Mouse (Mus musculus): ENCODE data around the gene Snx11. TPM values are rescaled to one million over a fixed set of nuclear protein-coding genes. Genes with fewer than 3 reads are reported as not detected.
"Not testable (repeated sequence)": the region's sequence is repeated elsewhere in the genome, so short reads cannot be mapped to it uniquely, and the experiment has no call there.

Gene Snx11
- polyA plus RNA-seq (2015; fragmentation: Nextera tagmentation; extraction: Ambion mirVana): 16.0 and 18.6 TPM in 2 replicates

- peak; percentile 95 for DNase-seq (ENCODE audit: low spot score)
Observed at GRCm38 (mm10) chr11:96776968-96777962, at the start of gene Snx11. Gene Snx11 (minus strand): TSS chr11:96777559.

DNA sequence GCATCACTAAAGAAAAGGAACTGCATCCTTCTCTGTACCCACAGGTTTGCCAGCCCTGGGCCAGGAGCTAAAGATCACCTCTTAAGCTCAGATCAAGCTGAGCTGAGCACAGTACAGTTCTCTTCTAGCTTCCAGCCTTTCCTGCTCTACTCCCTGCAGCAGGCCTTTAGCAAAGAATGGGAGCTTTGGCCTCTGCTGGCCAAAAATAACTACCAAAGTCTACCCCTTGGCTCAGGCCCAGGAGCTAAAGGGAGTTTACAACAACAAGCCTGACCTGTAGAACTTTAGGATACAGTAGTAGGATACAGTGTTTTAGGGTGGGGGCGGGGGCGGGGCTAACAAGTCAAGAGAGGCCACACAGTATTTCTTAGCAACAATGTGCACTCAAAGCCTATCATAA, 49.1 kb upstream of the Snx11 start:
- DNase-seq (ENCODE audit: low spot score): no peak

DNA sequence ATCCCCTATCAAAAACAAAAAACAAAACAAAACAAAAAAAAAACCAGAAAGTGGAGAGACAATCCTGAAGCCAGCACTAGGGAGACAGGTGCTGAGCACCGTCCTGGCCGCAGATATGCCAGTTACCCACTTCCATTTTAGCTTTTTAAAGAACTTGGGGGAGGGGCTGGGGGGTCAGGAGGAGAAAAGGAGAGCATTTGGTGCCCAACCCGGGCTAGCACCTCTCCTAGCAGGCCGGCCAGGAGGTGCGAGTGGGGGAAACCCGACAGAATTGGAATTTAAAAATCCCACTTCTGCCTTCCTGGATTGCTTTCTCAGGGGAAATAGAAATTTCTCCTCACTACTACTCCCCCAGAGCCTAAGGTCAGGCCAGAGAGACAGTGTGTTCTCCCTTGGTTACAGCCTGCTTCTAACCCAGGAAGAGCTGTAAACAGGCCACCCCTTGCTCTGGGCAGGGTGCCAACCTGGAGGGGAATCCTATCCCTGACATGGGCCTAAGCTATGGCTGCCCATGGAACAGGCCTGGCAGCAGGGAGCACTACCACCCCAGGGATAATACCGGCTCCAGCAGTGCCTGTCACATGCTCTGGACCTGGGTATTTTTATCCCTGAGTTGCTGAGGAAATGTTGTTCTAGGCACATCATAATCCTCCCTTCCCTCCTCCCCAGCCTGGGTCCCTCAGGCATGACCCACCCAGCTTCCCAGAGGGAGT, 47.6 kb upstream of the Snx11 start:
- no peak for DNase-seq (ENCODE audit: low spot score)

GRCm38 (mm10) chr11:96823880-96824782, 46.8 kb upstream of the Snx11 start:
- DNase-seq (ENCODE audit: low spot score): peak; percentile 95

DNA sequence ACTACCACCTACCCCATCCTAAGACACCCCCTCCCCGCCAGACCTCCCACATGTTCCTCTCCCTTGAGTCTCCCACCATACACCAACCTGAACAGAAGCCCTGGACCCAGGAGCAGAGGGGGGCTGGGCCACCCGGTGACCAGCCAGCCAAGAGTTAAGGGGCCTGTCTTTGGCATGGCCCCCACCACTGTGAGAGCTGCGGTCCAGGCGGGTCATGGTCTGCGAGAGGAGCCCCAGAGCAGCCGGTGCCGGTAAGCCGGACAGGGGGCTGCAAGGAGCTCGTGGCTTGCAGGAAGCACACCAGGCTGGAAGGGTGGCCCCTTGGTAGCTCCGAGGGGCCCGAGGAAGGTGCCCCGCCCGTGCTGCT, 46.1 kb upstream of the Snx11 start:
- no peak for DNase-seq (ENCODE audit: low spot score)

GRCm38 (mm10) chr11:96822675-96823470, 45.5 kb upstream of the Snx11 start:
- no peak for DNase-seq (ENCODE audit: low spot score)

DNA sequence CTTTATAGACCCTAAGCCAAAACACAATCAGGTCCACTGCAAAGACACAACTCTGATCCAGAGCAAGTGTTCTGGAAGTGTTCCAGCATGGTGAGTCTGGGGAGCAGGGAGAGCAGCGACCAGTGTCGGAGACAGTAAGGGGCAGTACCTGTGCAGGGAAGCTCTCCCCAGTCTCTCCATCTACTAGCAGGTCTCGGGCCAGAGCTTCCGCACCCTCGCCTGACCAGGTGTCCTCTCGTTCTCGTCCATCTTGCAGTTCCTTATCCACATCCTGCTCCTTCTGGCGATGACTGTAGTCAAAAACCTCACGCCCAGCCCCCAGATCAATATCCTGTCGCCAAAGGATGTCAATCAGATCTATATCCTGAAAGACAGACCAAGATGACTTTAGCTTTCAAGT, 44.6 kb upstream of the Snx11 start:
- DNase-seq (ENCODE audit: low spot score): no peak

DNA sequence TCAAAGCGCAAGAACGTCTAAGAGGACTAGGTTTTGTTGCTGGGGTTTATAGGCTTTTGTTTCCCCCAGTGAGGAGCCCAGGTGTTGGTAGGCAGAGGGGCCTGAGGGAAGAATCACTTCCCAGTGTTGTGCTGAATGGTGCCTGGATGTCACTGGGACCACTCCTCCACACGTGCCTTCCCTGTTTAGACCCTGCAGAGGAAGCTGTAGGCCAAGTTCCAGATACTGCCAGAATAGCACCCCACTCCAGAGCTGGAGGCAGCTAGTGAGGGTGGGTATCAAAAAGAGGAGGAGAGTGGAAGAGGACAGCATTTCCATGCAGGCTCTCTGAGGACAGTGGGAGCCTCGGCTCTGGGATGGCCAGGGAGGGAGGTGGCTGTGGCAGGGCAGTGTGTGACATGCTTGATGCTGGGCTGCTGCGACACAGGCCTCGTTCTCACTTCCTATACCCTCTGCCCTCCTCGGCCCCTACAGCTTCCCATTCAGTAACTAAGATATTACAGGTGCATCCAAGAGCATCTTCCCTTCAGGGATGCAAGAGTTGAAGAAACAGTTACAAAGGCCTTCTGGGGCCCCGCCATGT, 40.9 kb upstream of the Snx11 start:
- DNase-seq (ENCODE audit: low spot score): no peak

DNA sequence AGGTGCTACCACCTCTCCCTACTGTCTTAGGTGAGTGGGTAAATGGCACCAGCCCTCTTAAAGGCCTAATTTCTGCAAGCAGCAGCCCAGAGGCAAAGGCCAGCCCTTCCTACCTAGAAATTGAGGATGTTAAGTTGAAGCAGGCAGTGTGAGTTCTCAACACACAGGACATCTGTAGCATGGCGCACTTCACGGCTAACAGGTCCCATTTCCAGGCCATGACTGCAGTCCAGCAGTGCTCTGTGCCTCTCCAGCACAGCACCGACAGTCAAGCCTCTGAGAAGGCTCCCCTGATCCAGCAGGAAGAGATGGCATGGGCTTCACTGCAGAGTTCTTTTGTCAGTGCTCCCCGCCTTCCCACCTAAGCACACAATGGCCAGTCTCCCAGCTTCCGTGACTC, 39.6 kb upstream of the Snx11 start:
- DNase-seq (ENCODE audit: low spot score): no peak

GRCm38 (mm10) chr11:96816494-96816893, 39.1 kb upstream of the Snx11 start:
- DNase-seq (ENCODE audit: low spot score): no peak

DNA sequence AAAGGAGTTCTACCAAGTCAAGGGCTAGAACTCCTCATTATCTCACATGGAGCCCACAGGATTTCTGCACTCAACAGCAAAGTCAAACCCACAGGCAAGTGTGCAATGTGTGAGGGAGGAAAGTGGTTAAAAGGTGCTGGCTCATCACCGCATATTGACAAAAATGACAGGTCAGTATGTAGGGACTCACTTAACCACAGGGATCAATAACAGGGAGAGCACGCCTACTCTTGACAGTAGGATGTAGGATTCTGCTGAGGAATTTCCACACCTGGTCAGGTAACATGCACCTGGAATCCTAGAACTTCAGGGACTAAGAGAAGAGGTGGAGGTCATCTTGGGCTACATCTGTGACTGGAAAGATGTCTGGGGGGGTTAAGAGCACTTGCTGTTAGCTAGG, 38.5 kb upstream of the Snx11 start:
- DNase-seq (ENCODE audit: low spot score): no peak

DNA sequence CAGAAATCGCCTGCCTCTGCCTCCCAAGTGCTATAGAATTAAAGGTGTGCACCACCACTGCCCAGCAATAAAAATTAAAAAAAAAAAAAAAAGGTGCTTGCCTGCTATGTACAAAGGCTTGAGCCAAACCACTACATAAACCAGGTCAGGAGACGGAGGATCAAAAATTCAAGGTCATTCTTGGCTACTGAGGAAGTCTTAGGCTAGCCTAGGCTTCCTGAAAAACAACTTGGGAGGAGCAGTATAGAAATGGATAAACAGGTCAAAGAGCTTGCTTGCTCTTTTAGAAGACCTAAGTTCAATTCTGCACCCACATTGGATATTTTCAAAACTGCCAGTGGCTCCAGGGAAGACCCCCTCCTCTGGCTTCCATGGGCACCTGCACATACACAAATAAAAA, 37.1 kb upstream of the Snx11 start:
- DNase-seq (ENCODE audit: low spot score): no peak

GRCm38 (mm10) chr11:96813920-96814319, 36.6 kb upstream of the Snx11 start:
- no peak for DNase-seq (ENCODE audit: low spot score)

DNA sequence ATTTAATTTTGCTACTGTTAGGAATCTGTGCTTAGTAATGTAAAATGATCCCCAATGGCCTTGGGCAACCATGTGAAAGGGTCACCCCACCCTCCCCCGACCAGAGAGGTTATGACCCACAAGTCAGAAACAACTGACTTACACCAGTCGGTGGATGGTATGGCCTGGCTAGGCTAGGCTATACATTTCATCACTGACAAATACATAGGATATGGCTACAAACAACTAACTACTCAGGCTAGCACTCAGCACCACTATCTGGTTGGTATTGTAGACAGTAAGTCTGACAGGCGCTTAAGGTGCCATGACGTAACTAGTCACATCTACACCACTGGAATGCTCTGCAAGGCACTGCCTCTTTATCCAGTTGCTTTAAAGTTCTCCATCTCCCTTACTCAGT, 36.1 kb upstream of the Snx11 start:
- no peak for DNase-seq (ENCODE audit: low spot score)

DNA sequence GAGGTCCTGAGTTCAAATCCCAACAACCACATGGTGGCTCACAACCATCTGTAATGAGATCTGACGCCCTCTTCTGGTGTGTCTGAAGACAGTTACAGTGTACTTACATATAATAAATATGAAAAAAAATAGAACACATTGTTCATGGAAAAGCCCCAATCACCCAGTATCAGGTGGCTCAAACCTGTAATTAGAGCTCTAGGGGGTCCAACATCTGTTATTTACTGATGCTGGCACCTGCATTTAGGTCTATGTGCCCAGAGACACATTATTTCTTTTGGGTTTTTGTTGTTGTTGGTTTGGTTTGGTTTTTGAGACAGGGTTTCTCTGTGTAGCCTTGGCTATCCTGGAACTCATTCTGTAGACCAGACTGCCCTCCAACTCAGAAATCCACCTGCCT, 33.8 kb upstream of the Snx11 start:
- DNase-seq (ENCODE audit: low spot score): not testable (repeated sequence)

DNA sequence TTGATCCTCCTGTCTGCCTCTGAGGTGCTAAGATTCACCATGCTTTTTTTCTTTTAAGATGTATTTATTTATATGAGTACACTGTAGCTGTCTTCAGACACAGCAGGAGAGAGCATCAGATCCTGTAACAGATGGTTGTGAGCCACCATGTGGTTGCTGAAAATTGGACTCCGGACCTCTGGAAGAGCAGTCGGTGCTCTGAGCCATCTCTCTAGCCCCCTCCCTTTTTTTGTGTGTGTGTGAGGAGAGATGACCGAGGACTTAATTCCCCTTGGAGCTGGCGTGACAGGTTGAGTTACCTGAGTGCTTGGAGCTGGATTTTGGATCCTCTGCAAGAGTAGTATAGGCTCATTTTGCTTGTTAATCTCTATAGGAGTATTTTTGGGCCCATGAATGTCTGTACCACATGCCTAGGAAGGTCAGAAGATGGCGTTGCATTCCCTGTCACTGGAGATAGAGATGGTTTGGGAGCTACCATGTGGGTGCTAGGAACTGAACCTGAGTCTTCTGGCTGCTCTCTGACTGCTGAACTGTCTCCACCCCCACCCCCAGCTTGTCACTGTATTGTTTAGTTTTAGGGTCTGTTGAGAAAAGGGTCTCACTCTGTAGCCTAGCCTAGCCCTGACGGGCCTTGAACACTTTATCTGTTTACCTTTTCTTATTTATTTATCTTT, 32.3 kb upstream of the Snx11 start:
- no peak for DNase-seq (ENCODE audit: low spot score)

DNA sequence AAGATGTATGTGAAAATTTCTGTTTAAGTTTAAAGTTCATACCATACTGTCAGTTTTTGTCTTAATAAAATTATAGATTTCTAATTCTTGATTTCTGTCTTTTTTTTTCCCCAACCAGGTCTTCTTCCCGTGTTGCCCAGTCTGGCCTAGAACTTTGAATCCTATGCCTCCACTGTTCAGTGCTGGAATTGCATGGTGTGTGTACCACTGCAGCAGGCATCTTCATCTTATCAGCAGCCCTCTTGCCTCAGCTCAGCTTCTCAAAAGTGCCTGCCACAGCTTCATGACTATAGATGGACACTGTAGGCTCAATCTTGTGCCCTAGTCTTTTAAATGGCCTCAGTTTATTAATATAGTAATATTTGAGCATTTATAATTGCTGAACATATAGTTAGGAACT, 30.7 kb upstream of the Snx11 start:
- DNase-seq (ENCODE audit: low spot score): no peak

GRCm38 (mm10) chr11:96805606-96806005, 28.2 kb upstream of the Snx11 start:
- no peak for DNase-seq (ENCODE audit: low spot score)

GRCm38 (mm10) chr11:96799511-96799910, 22.2 kb upstream of the Snx11 start:
- no peak for DNase-seq (ENCODE audit: low spot score)

DNA sequence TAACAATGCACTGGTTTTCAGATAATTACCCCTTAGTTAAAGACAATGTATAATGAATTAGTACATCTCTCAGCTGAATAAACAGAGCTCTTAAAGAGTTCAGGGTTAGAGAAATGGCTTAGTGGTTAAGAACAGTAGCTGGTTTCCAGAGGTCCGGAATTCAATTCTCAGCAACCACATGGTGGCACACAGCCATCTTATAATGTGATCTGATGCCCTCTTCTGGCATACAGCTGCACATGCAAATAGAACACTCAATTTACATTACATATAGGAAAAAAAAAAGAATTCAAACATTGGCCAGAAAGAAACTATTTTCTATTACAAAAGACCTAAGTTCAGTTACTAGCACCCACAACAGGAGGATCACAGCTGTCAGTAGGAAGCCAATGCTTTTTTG, 19.2 kb upstream of the Snx11 start:
- DNase-seq (ENCODE audit: low spot score): peak; percentile 8

Measured in thymus, postnatal 0 days (tissue).